Mouse (Mus musculus) urinary bladder, adult 18-20 months (tissue): ENCODE data around the gene Gm6763.
"Not testable (repeated sequence)": the region's sequence is repeated elsewhere in the genome, so short reads cannot be mapped to it uniquely, and the experiment has no call there.

Experiments
- DNase-seq, 2 experiments: peaks; one replicate each; pipeline ENCODE4 v3.0.0; 2022; ENCODE audit warnings: low spot score in 2 of 2, mixed read lengths in 2 of 2

The Gm6763 gene

GRCm38 (mm10) chr10:104151197-104151596 is at the start of gene Gm6763:
Gm6763 (plus strand) TSS chr10:104151497.
- DNase-seq: not testable (repeated sequence)

- no peak for DNase-seq
Observed at GRCm38 (mm10) chr10:104110044-104110443, 41.3 kb upstream of the Gm6763 start.

- DNase-seq: no peak
Observed at GRCm38 (mm10) chr10:104118312-104118711, 33.0 kb upstream of the Gm6763 start.

- DNase-seq: not testable (repeated sequence)
Observed at GRCm38 (mm10) chr10:104142687-104143086, 8.6 kb upstream of the Gm6763 start, which contains the start of gene Gm21293. Gm21293 (plus strand) TSS chr10:104142987.

- not testable (repeated sequence) for DNase-seq
Observed at GRCm38 (mm10) chr10:104159706-104160105, 8.4 kb downstream of the Gm6763 start, which contains the start of gene Gm8764. Gm8764 (plus strand) TSS chr10:104160006.

GRCm38 (mm10) chr10:104168215-104168614 is 16.9 kb downstream of the Gm6763 start, which contains the start of gene Gm21304:
Gm21304 (plus strand) TSS chr10:104168515.
- not testable (repeated sequence) for DNase-seq

GRCm38 (mm10) chr10:104176724-104177123 is 25.4 kb downstream of the Gm6763 start, which contains the start of gene Gm21312:
Gm21312 (plus strand) TSS chr10:104177024.
- DNase-seq: not testable (repeated sequence)

- DNase-seq: not testable (repeated sequence)
Observed at GRCm38 (mm10) chr10:104185233-104185632, 33.9 kb downstream of the Gm6763 start, which contains the start of gene Gm20765. Gm20765 (plus strand) TSS chr10:104185533.

GRCm38 (mm10) chr10:104193742-104194141 is 42.4 kb downstream of the Gm6763 start, which contains the start of gene Gm4340:
Gm4340 (plus strand) TSS chr10:104194042.
- DNase-seq: not testable (repeated sequence)
